Comparison of ENCODE assay signal across 23 mouse cellular contexts in genomic region chr6:87021791-87022190, GRCm38 (mm10).
"Had no signal": no experiment of that assay in that cellular context is flagged by ENCODE, and none has a peak within 500 bp of the region (broad histone marks: within the 10 kb centered on the region; RNA-seq: fewer than 3 reads in every experiment).

No protein-coding gene starts in this region.

- DNase-seq: gastrocnemius, postnatal 10 days; gastrocnemius, postnatal 25 days; heart, adult 18-20 months; heart, postnatal 14 days; heart, postnatal 36 days; kidney, adult 11 months; kidney, adult 2 months; kidney, adult 9 months; kidney, postnatal 10 days; kidney, postnatal 25 days; kidney, postnatal 4 days; liver; liver, embryonic 13.5 days had no signal

- H3K4me1 ChIP-seq: heart, embryonic 15.5 days; hindbrain, embryonic 13.5 days; hindbrain, embryonic 15.5 days; limb, embryonic 10.5 days; limb, embryonic 12.5 days had no signal

- H3K27me3 ChIP-seq: heart, embryonic 13.5 days; heart, embryonic 15.5 days; hindbrain, embryonic 13.5 days; hindbrain, embryonic 15.5 days; limb, embryonic 12.5 days; liver, embryonic 13.5 days; liver, embryonic 15.5 days had no signal

- H3K4me3 ChIP-seq: heart, embryonic 13.5 days; heart, embryonic 15.5 days; hindbrain, embryonic 13.5 days; hindbrain, embryonic 15.5 days; layer of hippocampus, adult 2 months; left cerebral cortex, adult 2 months; limb, embryonic 10.5 days; limb, embryonic 12.5 days; liver, embryonic 13.5 days; liver, embryonic 15.5 days had no signal

- H3K9ac ChIP-seq: heart, embryonic 13.5 days; heart, embryonic 15.5 days; hindbrain, embryonic 13.5 days; hindbrain, embryonic 15.5 days; limb, embryonic 12.5 days; liver, embryonic 13.5 days; liver, embryonic 15.5 days had no signal

- H3K9me3 ChIP-seq: hindbrain, embryonic 13.5 days; hindbrain, embryonic 15.5 days; liver, embryonic 15.5 days had no signal

- H3K27ac ChIP-seq: heart, embryonic 13.5 days; heart, embryonic 15.5 days; hindbrain, embryonic 13.5 days; hindbrain, embryonic 15.5 days; hindbrain, postnatal 0 days; layer of hippocampus, adult 2 months; left cerebral cortex, adult 2 months; limb, embryonic 10.5 days; limb, embryonic 12.5 days; liver, embryonic 13.5 days; liver, embryonic 15.5 days had no signal
